Mouse (Mus musculus) mouse trophoblast stem cell (cell line): Measurements from ENCODE around the gene Tut7.
"Not testable (repeated sequence)": the region's sequence is repeated elsewhere in the genome, so short reads cannot be mapped to it uniquely, and the experiment has no call there.

Source experiments
- in situ Hi-C, 2 experiments: fragments of 300-500 bp; cut with MseI, MboI; formaldehyde crosslinking; loops; 2 replicates in 1 of 2; 3 replicates in 1 of 2; pipeline ENCODE4 v1.15.1; 2025

The Tut7 gene

DNA sequence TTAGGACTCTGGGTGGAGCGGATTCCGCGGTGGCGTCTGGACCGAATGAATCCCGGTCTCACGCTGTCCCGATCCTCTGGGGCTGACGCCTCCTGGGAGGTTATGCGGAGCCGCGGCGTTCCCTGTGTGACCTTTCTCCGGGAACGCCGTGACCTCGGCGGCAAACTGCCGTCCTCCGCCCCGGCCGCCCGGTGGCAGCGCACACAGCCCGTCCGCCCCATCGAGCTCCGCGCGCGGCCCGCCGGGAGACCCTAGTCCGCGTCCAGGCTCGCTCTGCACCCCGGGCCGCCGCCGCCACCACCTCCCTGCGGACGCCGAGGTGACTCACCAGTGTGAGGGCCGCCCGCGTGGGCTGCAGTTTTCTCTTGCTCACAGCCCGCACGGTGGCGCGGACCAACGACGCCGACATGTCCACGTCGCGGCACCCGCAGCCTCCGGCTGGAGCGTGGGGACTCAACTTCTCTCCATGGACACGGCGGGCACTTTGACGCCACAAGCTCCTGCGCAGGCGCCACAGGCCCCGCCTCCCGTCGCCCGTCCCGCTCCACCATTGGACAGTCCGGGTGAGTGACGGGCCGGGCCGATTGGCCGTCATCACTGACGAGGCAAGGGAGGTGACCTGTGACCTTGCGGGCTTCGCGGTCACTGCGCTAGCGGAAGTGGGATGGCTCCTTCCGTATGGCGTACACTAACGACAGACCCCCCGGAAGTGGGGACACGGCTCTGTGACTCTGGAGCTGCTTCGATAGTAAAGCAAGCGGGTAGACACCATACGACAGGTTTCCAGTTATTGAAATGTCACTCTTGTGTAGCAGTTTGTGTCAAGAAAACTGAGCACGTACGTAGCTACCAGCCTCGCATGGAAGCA is 53.4 kb downstream of the Tut7 start, which contains the start of gene Isca1:
TSS of gene Isca1 (minus strand) at position 515 of the 868 bp plus-strand sequence.
- in situ Hi-C loops, result no loop called here

DNA sequence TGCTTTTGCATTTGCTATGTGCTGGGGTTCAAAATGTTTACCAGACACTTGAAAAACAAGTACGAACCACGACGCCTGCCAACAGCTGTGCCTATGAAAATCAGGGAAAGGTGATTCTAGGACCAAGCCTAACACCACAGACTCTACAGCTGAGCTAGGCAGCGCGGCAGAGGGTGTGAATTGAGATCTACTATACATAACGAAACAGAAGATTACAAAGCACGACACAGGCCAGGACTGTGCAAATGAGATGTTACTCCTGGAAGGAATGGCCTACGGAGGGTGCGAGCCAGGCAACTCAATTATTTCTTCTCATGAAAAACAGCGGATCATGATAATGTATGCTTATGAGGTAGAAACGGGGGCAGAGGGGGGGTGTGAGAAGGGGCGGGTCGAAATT is 54.4 kb downstream of the Tut7 start:
- in situ Hi-C loops, result no loop called here

DNA sequence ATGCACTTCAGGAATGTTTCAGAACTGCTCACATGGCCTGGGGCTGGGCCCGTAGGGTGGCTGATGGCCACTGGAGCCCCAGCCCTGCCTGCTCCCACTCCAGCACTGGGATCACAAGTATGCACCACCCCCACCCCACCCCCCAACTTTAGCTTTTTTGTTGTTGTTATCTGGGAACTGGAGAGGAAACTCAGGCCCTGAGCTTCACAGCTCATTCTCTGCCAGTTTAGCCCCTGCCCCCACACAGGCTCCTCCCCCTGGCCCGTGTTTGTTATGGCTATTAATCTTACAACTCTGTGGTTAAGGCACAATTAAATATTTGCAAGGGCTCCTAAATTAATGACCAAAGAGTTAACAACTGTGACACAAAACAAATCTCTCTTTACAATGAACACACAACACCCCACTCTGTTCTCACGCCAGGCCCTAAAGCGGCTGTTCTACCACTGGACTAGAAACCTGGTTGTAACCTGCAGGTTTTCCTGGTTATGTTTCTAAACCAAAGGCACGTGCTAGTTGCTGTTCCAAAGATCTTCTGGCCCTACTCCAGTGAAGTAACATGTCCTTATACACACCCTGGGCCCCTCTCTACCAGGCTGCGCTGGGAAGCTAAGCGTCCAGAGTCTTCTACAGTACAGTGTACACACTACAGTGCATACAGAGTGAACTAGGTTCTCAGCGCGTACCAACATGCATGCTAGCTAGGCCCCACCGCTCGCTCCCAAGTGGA is 56.0 kb downstream of the Tut7 start:
- in situ Hi-C loops, result no loop called here

DNA sequence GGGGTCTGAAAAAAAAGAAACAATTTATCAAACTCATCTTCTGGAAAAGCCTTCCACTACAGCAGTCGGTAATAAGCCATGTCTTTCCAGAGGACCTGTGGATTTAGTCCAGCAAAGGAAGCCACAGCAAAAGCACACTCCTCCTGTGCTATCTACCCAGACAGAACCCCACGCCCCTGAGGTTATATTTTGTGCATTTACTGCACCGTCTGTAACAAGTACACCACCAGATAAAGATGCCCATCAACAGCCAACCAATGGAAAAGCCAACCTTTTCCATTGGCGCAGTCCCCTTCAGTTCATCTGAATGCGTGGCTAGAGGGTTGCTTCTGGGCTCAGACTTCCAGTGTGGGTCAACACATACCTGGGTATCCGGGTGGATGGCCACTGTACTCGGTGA is 60.2 kb downstream of the Tut7 start:
- in situ Hi-C loops, result no loop called here

DNA sequence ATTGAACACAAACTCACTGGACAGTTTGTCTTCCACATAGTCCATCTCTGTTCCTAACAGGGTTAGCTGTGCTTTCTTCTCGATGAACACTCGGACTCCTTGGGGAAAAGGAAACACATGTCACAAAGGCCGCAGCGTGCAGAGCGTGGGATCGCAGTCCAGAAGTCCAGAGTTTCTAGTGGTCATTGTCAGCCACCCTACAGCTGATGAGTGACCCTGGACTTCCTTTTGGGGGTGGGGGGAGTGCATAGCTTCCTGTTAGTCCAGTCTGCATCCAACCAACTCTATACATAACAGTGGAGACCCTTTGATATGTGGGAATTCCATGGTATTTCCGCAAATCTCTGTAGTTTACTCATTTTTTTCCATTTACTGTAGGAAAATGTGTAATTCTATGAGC is 66.0 kb downstream of the Tut7 start:
- in situ Hi-C loops, result no loop called here

DNA sequence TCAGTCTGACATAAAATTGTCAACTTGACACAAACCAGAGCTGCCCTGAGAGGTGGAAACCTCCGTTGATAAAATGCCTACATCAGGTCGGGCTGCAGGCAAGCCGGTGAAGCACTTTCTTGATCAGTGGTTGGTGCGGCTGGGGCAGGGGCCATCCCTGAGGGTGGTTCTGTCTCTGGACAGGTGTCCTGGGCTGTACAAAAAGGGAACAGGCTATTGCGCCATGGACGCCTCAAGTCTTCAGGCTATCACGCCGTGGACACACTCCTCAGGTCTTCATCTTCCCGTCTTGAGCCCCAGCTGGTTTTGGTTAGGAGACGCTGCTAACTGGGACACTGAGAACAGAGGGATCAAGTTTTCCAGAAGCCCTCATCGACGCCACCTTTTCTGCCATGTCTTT is 72.6 kb downstream of the Tut7 start:
- in situ Hi-C loops, result no loop called here

DNA sequence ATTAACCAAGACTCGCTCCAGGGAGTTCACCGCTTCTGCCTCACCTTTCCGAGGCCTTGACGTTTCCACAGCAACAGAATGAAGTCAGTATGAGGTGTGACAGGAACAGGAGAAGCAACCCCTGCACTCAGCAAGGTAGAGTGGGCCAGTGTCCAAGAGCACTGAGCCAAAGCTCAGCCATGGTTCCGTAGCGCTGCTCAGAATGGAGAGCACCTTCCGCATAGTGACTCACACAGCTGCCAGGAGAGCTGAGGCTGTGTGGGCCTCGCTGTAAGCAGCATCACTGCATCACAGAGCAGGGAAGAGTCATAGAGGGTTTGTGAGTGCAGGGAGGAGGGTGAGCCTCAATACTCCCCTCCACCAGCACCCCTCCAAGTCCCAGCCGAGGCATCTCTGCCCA is 76.2 kb downstream of the Tut7 start, which contains the start of gene 1700014D04Rik:
TSS of gene 1700014D04Rik (minus strand) at position 42 of the 400 bp plus-strand sequence.
- in situ Hi-C loops, result no loop called here

DNA sequence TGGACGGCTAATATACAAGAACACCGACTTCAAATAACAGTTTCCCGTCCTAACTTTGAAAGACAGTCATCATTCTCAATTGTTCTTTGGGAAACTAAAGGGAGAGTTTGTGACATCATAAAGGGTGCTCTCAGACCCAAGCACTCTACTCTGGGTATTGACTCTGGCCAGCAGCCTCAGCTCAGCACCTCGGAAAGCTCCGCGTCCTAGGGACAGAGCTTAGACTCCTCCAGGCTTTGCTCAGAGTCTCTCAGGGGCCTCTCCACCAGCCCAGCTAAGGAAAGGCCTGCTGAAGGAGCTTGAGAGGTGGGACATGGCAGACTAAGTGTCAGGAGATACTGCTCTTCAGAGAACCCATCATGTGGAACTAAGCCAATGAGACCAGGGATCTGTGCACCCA is 76.8 kb downstream of the Tut7 start:
- in situ Hi-C loops, result no loop called here

DNA sequence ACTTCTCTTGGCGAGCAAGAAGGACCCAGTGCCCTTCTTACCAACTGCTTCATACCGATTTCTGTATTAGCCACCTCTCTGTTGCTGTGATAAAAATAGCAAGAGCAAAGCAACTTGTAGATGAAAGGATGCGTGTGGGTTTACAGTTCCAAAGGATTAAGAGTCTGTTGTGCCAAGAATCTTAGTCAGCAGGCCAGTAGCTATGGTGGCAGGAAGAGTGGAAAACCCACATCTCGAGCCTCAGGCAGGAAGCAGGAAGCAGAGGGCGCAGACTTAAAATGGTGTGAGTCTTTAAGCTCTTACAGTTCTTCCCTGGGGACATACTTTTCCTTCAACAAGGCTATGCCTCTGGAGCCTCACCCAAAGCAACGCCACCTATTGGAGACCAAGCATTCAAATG is 77.5 kb downstream of the Tut7 start:
- in situ Hi-C loops, result no loop called here

DNA sequence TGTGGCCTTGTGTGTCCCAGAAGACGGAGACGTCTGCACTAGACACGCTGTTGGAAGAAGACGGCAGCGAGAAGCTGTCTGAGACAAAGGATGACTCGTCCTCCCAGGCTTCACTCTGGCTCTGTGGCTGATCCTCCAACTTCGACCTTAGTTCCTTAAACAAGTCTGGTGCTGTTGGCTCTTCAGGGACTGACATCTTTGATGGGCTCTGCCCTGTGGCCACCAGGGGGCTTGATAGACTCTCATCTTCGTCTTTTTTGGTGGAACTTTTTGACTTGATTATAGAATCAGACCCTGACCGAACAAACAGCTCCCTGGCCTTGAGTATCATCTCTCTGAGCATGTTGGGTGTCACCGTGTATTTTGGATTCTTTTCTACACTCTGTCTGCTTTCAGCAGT is 81.2 kb downstream of the Tut7 start:
- in situ Hi-C loops, result no loop called here

DNA sequence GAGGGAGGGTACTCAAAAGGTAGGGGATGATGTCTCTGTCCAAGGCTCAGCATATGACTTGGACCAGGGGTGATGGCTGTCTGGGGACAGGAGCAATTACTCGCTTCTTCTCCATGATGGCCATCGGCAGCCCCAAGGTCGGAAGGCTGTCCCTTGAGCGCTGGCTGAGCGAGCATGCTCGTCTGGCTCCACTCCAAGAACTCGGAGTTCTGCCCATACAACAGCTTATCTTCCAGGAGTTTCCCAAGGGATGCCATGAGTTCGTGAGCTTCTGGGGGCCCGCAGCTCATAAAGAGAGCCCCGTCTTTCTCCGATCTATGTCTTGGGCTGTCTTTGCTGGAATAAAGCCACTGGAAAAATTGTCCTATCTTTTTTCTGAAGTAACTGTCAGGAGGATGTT is 81.9 kb downstream of the Tut7 start:
- in situ Hi-C loops, result no loop called here

DNA sequence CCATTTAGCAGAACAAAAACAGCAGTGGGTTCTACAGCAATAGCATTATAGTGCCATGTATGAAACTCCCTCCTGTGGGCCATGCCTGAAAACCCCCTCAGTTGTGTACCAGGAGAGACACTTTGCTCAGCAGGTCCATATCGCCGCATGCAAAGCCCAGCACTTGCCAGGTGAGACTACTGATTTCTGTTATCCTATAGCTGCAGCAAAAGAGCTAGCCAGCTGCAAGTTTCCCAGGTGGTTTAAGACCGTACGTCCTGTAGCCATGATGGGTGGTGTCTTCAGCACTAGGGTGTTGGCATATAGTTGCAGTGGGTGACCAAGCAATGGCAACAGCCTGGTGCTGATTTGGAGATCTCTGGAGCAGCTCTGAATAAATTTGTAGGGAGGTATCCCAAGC is 83.5 kb downstream of the Tut7 start:
- in situ Hi-C loops, result no loop called here

DNA sequence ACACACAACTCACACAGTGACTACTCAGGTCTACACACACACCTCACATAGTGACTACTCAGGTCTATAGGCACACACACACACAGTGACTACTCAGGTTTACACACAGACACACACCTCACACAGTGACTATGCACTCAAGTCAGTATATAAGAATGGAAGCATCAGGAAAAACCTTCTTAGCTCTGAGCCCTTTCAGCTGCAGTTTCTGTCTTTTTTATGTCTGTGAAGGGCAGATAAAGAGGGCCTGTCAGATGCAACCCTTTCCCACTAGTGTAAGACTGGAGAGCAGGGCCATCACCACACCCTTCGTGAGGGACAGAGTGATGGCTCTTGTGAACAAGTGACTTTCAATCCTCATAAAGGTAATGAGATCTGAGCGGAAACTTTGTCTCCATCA is 84.5 kb downstream of the Tut7 start:
- in situ Hi-C loops, result no loop called here

DNA sequence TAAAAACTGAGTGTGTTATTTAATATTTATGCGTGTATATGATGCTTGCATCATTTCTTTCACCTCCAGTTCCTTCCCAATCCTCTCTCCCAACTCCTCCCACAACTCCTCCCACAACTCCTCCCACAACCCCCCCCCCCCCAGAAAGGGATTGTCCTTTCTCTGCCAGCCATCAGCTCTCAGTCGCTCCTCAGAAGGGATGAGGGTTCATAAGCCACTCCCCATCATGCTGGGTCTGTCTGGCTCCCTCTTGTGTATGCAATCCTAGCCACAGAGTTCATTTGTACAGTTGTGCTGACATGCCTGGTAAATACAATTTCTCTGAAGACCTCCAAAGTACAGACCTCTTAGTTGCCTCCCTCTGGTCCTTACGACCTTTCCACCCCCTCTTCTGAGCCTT is 87.8 kb downstream of the Tut7 start:
- in situ Hi-C loops, result no loop called here

DNA sequence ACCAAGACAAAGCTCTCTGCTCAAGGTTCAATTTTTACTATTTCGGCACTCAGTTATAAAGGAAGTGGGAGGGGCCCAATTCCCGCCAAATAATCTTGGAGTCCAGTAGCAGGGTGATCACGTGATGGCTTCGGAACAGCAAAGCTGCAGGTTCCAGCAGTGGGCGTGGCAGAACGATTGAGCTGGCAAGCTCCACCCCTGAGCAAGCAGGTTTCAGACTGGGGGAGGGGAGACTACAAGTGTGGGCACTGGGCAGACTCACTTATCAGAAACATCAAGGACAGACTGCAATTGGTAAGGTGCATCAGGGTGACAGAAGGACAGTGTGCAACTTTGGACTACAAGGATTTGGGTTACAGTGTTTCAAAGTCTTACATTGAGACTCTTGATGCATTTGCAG is 88.6 kb downstream of the Tut7 start:
- in situ Hi-C loops, result not testable (repeated sequence)

DNA sequence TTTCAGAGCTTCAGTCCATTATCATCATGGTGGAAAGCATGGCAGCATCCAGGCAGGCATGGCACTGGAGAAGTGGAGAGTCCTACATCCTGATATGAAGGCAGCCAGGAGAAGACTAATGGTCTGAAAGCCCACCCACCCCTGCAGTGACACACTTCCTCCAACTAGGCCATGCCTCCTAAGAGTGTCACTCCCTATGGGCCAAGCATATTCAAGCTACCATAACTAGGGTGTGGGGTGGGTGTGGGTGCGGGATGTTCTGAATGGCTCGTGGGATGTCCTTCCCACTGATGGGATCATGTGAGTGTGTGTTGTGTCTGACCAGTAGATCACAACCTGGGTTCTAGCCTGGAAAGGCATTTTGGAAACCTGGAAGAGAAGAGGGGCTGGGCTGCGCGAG is 89.0 kb downstream of the Tut7 start:
- in situ Hi-C loops, result no loop called here

DNA sequence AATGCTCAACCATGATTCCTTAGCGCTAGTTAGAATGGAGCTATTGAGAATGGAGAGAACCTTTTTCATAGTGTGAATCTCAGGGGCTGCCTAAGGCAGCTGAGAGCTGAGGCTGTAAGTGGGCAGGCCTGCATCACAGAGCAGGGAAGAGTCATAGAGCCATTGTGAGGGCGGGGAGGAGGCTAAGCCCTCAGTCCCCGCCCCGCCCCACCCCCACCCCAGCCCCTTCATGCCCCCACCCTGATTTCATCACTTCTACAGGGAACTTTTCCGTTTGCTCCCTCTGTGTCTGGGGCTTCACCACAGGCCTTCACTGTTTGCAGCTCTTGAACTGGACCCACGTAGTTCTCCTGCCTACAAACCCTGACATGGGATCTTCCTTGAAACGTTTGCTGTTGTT is 91.3 kb downstream of the Tut7 start, which contains the start of gene Spata31d1d:
TSS of gene Spata31d1d (minus strand) at position 101 of the 400 bp plus-strand sequence.
- in situ Hi-C loops, result no loop called here

DNA sequence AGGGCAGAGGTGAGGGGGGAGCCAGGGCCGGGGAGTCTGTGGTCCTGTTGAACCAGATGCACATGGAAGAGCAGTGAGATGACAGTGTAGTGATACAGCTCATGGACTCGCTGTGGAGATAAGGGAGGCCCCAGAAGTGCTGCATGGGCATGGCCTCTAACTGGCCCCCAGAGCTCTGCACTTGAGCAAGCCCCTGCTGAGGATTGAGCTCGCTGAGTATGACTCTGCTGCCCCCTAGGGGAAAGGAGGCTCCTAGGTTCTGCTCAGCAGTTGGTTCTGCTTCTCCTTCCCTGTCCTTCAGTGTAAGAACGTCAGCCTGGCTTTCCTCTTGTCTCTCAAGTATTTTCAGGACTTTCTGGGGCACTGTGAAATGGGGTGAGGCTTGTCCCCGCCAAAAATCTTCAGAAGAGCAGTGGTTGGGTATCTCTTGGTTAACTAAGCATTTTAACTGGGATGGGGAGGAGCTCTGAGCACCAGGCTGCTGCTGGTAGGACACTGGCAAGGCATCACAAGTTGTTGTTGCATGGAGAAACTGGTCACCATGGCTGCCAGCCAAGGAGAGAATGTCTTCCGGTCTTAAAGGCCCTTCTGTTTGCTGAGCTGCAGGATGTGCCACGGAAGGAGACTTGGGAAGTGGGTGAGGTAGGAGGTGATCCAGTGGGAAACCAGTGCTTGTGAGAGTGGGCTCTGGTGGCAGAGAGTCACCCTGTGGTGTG is 94.4 kb downstream of the Tut7 start:
- in situ Hi-C loops, result no loop called here

DNA sequence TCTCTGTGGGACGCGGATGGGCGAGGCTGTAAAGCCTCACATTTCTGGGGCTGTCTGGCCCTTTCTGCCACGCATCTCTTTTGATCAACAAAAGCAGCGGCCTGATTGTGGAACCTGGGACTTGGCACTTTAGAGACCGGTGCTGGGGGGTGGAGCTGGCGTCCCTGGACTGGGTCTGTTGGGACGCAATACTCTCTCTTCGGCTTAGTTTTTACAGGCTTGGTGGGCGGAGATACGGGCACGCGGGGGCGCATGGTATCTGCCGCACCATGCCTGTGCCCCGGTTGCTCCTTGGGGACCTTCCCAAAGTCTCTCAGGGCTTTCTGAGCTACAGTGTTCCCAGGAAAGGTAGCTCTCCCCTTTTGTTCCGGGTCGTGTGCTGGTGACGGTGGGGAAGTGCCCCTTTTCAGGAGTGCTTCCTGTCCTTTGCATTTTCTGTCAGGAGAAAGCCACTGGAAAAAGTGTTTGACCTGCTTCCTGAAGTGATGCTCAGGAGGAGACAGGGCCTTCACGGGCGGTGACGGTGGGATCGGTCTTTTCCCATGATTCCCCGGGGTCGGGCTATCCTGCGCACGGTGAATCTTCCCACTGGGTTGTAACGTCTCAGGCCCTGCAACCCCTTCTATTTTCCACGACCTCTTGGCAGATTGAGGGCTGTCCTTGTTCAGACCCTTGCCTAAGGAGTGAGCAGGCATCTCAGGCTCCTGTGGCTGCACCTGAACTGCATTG is 96.6 kb downstream of the Tut7 start:
- in situ Hi-C loops, result no loop called here

DNA sequence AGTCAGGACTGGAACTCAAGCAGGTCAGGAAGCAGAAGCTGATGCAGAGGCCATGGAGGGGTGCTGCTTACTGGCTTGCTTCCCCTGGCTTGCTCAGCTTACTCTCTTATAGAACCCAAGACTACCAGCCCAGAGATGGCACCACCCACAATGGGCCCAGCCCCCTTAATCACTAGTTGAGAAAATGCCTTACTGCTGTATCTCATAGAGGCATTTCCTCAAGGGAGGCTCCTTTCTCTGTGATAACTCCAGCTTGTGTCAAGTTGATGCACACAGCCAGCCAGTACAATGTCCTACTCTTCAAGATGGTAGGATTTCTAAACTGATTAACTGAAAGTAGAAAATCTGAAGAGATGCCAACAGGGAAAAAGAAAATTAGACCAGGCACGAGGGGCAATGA is 100.9 kb downstream of the Tut7 start:
- in situ Hi-C loops, result not testable (repeated sequence)
